Mouse (Mus musculus): Measurements from ENCODE around the gene Fndc5. TPM values are rescaled to one million over a fixed set of nuclear protein-coding genes. Genes with fewer than 3 reads are reported as not detected.

Fndc5 gene
- polyA plus RNA-seq, 1 experiment from 2014 or later: 3.7 TPM

GRCm38 (mm10) chr4:129172529-129172928, 35.7 kb downstream of the Fndc5 start:
- ATAC-seq (ENCODE audit: insufficient number of reproducible peaks, low FRiP score, low TSS enrichment, low read depth) (no peak), DNase-seq (ENCODE audit: low spot score) (no peak)
- H3K9ac ChIP-seq (ENCODE audit: low read length): no peak overlapping the region
- H3K27ac ChIP-seq (replicated peaks; ENCODE audit: low read depth, low read length): no peak overlapping the region
- no peak overlapping the region for H3K4me2 ChIP-seq (ENCODE audit: low read depth, severe bottlenecking)
- no peak overlapping the region for H3K4me3 ChIP-seq (ENCODE audit: low read depth, low read length)
- H3K36me3 ChIP-seq (ENCODE audit: control insufficient read depth, insufficient read depth, low read length): peaks cover 22% of the 10 kb centered on the region
- H3K9me3 ChIP-seq (ENCODE audit: control insufficient read depth, low read length): no peaks in the 10 kb centered on the region
- H3K4me1 ChIP-seq (ENCODE audit: control insufficient read depth, insufficient read depth, low read length): no peaks in the 10 kb centered on the region
- H3K27me3 ChIP-seq (ENCODE audit: control insufficient read depth, insufficient read depth, low read length): no peaks in the 10 kb centered on the region
- 89% methylated on average over 1 of the region's 1 CpGs for WGBS

- ATAC-seq (ENCODE audit: insufficient number of reproducible peaks, low FRiP score, low TSS enrichment, low read depth) (no peak), DNase-seq (ENCODE audit: low spot score) (no peak)
- no peak overlapping the region for H3K27ac ChIP-seq (replicated peaks; ENCODE audit: low read depth, low read length)
- H3K36me3 ChIP-seq (ENCODE audit: control insufficient read depth, insufficient read depth, low read length): peaks cover 3% of the 10 kb centered on the region; the same call in 1 of the 2 replicates
- H3K4me1 ChIP-seq (ENCODE audit: control insufficient read depth, insufficient read depth, low read length): no peaks in the 10 kb centered on the region
- 72% methylated on average over 1 of the region's 1 CpGs for WGBS
- H3K4me3 ChIP-seq (ENCODE audit: low read depth, low read length): no peak overlapping the region
- H3K27me3 ChIP-seq (ENCODE audit: control insufficient read depth, insufficient read depth, low read length): no peaks in the 10 kb centered on the region
- H3K4me2 ChIP-seq (ENCODE audit: low read depth, severe bottlenecking): no peak overlapping the region
- no peaks in the 10 kb centered on the region for H3K9me3 ChIP-seq (ENCODE audit: control insufficient read depth, low read length)
- no peak overlapping the region for H3K9ac ChIP-seq (ENCODE audit: low read length)
Observed at GRCm38 (mm10) chr4:129179560-129179959, 42.8 kb downstream of the Fndc5 start.

GRCm38 (mm10) chr4:129188041-129188659, 51.4 kb downstream of the Fndc5 start:
- no peaks in the 10 kb centered on the region for H3K36me3 ChIP-seq (ENCODE audit: control insufficient read depth, insufficient read depth, low read length)
- ATAC-seq (ENCODE audit: insufficient number of reproducible peaks, low FRiP score, low TSS enrichment, low read depth) (no peak), DNase-seq (ENCODE audit: low spot score) (no peak)
- H3K27ac ChIP-seq (replicated peaks; ENCODE audit: low read depth, low read length): peak overlapping the region; percentile 91; the same call in 1 of the 2 replicates
- no peaks in the 10 kb centered on the region for H3K27me3 ChIP-seq (ENCODE audit: control insufficient read depth, insufficient read depth, low read length)
- H3K9me3 ChIP-seq (ENCODE audit: control insufficient read depth, low read length): no peaks in the 10 kb centered on the region
- H3K4me2 ChIP-seq (ENCODE audit: low read depth, severe bottlenecking): peak overlapping the region; percentile 58
- peak overlapping the region; percentile 94 for H3K4me3 ChIP-seq (ENCODE audit: low read depth, low read length)
- peaks cover 12% of the 10 kb centered on the region for H3K4me1 ChIP-seq (ENCODE audit: control insufficient read depth, insufficient read depth, low read length)
- WGBS: 44% methylated on average over 5 of the region's 5 CpGs
- H3K9ac ChIP-seq (ENCODE audit: low read length): peak overlapping the region; percentile 88

GRCm38 (mm10) chr4:129188803-129189541, 52.2 kb downstream of the Fndc5 start:
- H3K36me3 ChIP-seq (ENCODE audit: control insufficient read depth, insufficient read depth, low read length): no peaks in the 10 kb centered on the region
- DNase-seq (ENCODE audit: low spot score): no peak
- peak overlapping the region; percentile 94 for H3K4me3 ChIP-seq (ENCODE audit: low read depth, low read length)
- peak; percentile 20; the same call in 1 of the 2 replicates for ATAC-seq (ENCODE audit: insufficient number of reproducible peaks, low FRiP score, low TSS enrichment, low read depth)
- H3K9me3 ChIP-seq (ENCODE audit: control insufficient read depth, low read length): no peaks in the 10 kb centered on the region
- H3K4me1 ChIP-seq (ENCODE audit: control insufficient read depth, insufficient read depth, low read length): peaks cover 12% of the 10 kb centered on the region
- peak overlapping the region; percentile 88 for H3K9ac ChIP-seq (ENCODE audit: low read length)
- peak overlapping the region; percentile 91 for H3K27ac ChIP-seq (replicated peaks; ENCODE audit: low read depth, low read length)
- peak overlapping the region; percentile 58 for H3K4me2 ChIP-seq (ENCODE audit: low read depth, severe bottlenecking)
- H3K27me3 ChIP-seq (ENCODE audit: control insufficient read depth, insufficient read depth, low read length): no peaks in the 10 kb centered on the region
- WGBS: under 1% methylated on average over 46 of the region's 74 CpGs

- under 1% methylated on average over 57 of the region's 58 CpGs for WGBS
- no peaks in the 10 kb centered on the region for H3K9me3 ChIP-seq (ENCODE audit: control insufficient read depth, low read length)
- DNase-seq (ENCODE audit: low spot score) (peak; percentile 99), ATAC-seq (ENCODE audit: insufficient number of reproducible peaks, low FRiP score, low TSS enrichment, low read depth) (peak; percentile 91)
- H3K36me3 ChIP-seq (ENCODE audit: control insufficient read depth, insufficient read depth, low read length): no peaks in the 10 kb centered on the region
- H3K4me3 ChIP-seq (ENCODE audit: low read depth, low read length): peak within 1 kb of the TSS; percentile 94
- peak within 1 kb of the TSS; percentile 88 for H3K9ac ChIP-seq (ENCODE audit: low read length)
- H3K4me2 ChIP-seq (ENCODE audit: low read depth, severe bottlenecking): peak within 1 kb of the TSS; percentile 77
- peaks cover 12% of the 10 kb centered on the region for H3K4me1 ChIP-seq (ENCODE audit: control insufficient read depth, insufficient read depth, low read length)
- peak within 1 kb of the TSS; percentile 91 for H3K27ac ChIP-seq (replicated peaks; ENCODE audit: low read depth, low read length)
- no peaks in the 10 kb centered on the region for H3K27me3 ChIP-seq (ENCODE audit: control insufficient read depth, insufficient read depth, low read length)
Observed at GRCm38 (mm10) chr4:129189542-129190519, 53.0 kb downstream of the Fndc5 start, which contains the start of the genes S100pbp and Yars. TSS of gene S100pbp (minus strand) at chr4:129189727. TSS of gene Yars (plus strand) at chr4:129189760.

- Histone ChIP-seq H3K27me3 (ENCODE audit: control insufficient read depth, insufficient read depth, low read length) (no peaks in the 10 kb centered on the region), H3K4me3 (ENCODE audit: low read depth, low read length) (peak overlapping the region; percentile 94), H3K9ac (ENCODE audit: low read length) (peak overlapping the region; percentile 61), H3K9me3 (ENCODE audit: control insufficient read depth, low read length) (no peaks in the 10 kb centered on the region), H3K4me1 (ENCODE audit: control insufficient read depth, insufficient read depth, low read length) (peaks cover 12% of the 10 kb centered on the region), H3K4me2 (ENCODE audit: low read depth, severe bottlenecking) (peak overlapping the region; percentile 77), H3K27ac (replicated peaks; ENCODE audit: low read depth, low read length) (no peak overlapping the region), H3K36me3 (ENCODE audit: control insufficient read depth, insufficient read depth, low read length) (no peaks in the 10 kb centered on the region)
- no peak for ATAC-seq (ENCODE audit: insufficient number of reproducible peaks, low FRiP score, low TSS enrichment, low read depth)
- no peak for DNase-seq (ENCODE audit: low spot score)
- 7% methylated on average over 12 of the region's 12 CpGs for WGBS
Observed at GRCm38 (mm10) chr4:129190538-129190937, 53.7 kb downstream of the Fndc5 start.

- H3K9ac ChIP-seq (ENCODE audit: low read length): no peak overlapping the region
- H3K4me2 ChIP-seq (ENCODE audit: low read depth, severe bottlenecking): no peak overlapping the region
- no peak for ATAC-seq (ENCODE audit: insufficient number of reproducible peaks, low FRiP score, low TSS enrichment, low read depth)
- H3K9me3 ChIP-seq (ENCODE audit: control insufficient read depth, low read length): no peaks in the 10 kb centered on the region
- no peaks in the 10 kb centered on the region for H3K27me3 ChIP-seq (ENCODE audit: control insufficient read depth, insufficient read depth, low read length)
- WGBS: 80% methylated on average over 5 of the region's 5 CpGs
- no peak for DNase-seq (ENCODE audit: low spot score)
- H3K36me3 ChIP-seq (ENCODE audit: control insufficient read depth, insufficient read depth, low read length): no peaks in the 10 kb centered on the region
- no peak overlapping the region; the same call in 1 of the 2 replicates for H3K4me3 ChIP-seq (ENCODE audit: low read depth, low read length)
- no peak overlapping the region for H3K27ac ChIP-seq (replicated peaks; ENCODE audit: low read depth, low read length)
- H3K4me1 ChIP-seq (ENCODE audit: control insufficient read depth, insufficient read depth, low read length): peaks cover 12% of the 10 kb centered on the region
Observed at GRCm38 (mm10) chr4:129191691-129192090, 54.9 kb downstream of the Fndc5 start.

Data from limb, embryonic 11.5 days (tissue).